Mouse (Mus musculus) heart, embryonic 11.5 days (tissue): ENCODE measurements at regions not wholly inside any gene's neighbourhood (a gene's known extent, or its start where the extent isn't known, plus 50 kb on each side); places are given as distances from the start of the nearest gene placed in this dataset.

Experiments used
- ATAC-seq: fragments of 200-750 bp; cut with Nextera tagmentation; replicated peaks from 2 replicates; pipeline ENCODE4 v1.8.0; 2017; ENCODE audit warnings: moderate library complexity; ENCODE audit not compliant: insufficient number of reproducible peaks, low FRiP score, low TSS enrichment
- H3K27ac ChIP-seq: fragments of 300-500 bp; sonication (generic); 2 replicates; pipeline ENCODE4 v1.5.1; 2014; ENCODE audit warnings: mild to moderate bottlenecking, low read depth, low read length
- H3K27me3 ChIP-seq: fragments of 300-500 bp; sonication (generic); 2 replicates; pipeline ENCODE4 v1.6.1; 2014; ENCODE audit warnings: mild to moderate bottlenecking, low read length, mixed read lengths; ENCODE audit not compliant: control insufficient read depth, insufficient read depth
- H3K36me3 ChIP-seq: fragments of 300-500 bp; sonication (generic); 2 replicates; pipeline ENCODE4 v1.6.1; 2014; ENCODE audit warnings: mild to moderate bottlenecking, low read length, moderate library complexity, mixed read lengths; ENCODE audit not compliant: control insufficient read depth, insufficient read depth
- H3K4me1 ChIP-seq: fragments of 300-500 bp; sonication (generic); 2 replicates; pipeline ENCODE4 v1.6.1; 2014; ENCODE audit warnings: low read length; ENCODE audit not compliant: control insufficient read depth, insufficient read depth
- H3K4me2 ChIP-seq: fragments of 300-500 bp; sonication (generic); 2 replicates; pipeline ENCODE4 v1.6.1; 2014; ENCODE audit warnings: mild to moderate bottlenecking, moderate library complexity
- H3K4me3 ChIP-seq: fragments of 300-500 bp; sonication (generic); 2 replicates; pipeline ENCODE4 v1.5.1; 2014; ENCODE audit warnings: low read depth, low read length
- H3K9ac ChIP-seq: fragments of 300-500 bp; sonication (generic); 2 replicates; pipeline ENCODE4 v1.6.1; 2014; ENCODE audit warnings: mild to moderate bottlenecking, low read depth, low read length, moderate library complexity
- H3K9me3 ChIP-seq: fragments of 300-500 bp; sonication (generic); replicated peaks from 2 replicates; pipeline ENCODE4 v1.6.1; 2016; ENCODE audit warnings: low read length; ENCODE audit not compliant: control insufficient read depth
- WGBS: fragments of 180-500 bp; shearing (Covaris S2); extraction: QIAGEN DNeasy Blood & Tissue Kit; methylation state at CpG from one replicate; pipeline ENCODE4 v1.1.7; 2014; ENCODE audit not compliant: insufficient replicate concordance; 5-methylcytosine and 5-hydroxymethylcytosine counted together

DNA sequence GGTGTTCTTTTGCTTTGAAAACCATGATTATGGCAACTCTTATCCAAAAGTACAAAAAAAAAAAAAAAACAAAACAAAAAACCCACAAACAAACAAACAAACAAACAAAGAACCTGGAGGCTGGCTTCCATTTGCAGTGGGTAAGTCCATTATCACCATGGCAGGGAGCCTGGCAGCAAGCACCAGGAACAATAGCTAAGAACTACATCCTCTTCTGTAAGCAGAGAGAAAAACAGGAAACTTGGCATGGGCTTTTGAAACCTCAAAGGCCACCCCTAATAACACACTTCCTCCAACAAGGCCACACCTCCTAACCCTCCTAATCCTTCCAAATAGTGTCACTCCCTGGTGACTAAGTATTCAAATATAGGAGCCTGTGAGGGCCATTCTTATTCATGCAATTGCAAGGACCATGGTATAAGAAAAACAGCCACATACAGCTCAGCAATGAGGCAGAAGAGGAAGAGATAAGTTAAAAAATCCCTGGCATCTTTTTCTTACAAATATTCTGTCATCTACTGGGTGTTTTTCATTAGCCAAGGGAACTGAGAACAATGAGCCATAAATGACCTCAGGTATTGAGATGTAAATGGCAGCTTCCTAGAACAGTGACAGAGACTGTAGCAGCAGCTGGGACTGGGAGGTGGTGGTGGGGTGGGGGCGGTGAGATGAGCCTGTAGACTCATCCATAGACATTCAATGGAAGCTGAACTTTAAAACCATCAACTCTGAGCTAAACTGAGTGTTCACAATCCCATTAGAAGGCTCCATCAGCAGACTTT, 477.3 kb upstream of the Gcfc2 start:
- Histone ChIP-seq H3K27me3 (no peaks in the 10 kb centered on the region), H3K4me2 (no peak overlapping the region), H3K27ac (no peak overlapping the region), H3K4me1 (no peaks in the 10 kb centered on the region), H3K36me3 (no peaks in the 10 kb centered on the region), H3K9me3 (no peaks in the 10 kb centered on the region; the same call in 1 of the 2 replicates), H3K4me3 (no peak overlapping the region), H3K9ac (no peak overlapping the region)
- 78% methylated on average over 1 of the region's 1 CpGs for WGBS
- ATAC-seq: no peak

DNA sequence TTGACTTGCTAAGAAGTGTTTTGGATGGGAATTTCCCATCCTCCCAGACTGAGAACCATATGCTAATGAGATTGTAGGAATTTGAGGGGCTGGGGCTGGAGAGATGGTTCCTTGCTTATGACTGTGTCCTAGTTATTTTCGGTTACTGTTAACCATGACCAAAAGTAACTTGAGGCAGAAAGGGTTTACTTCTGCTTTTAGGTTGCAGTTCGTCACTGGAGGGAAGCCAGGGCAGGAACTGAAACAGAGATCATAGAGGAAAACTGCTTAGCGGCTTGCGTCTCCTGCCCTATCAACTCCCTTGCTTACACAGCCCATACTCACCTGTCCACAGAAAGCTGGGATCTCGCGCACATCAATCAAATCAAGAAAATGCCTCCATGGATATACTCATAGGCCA, 475.8 kb upstream of the Gcfc2 start:
- H3K4me1 ChIP-seq: no peaks in the 10 kb centered on the region
- WGBS: 93% methylated on average over 6 of the region's 6 CpGs
- H3K4me3 ChIP-seq: no peak overlapping the region
- H3K27ac ChIP-seq: no peak overlapping the region
- no peak overlapping the region for H3K9ac ChIP-seq
- no peaks in the 10 kb centered on the region for H3K27me3 ChIP-seq
- H3K4me2 ChIP-seq: no peak overlapping the region
- ATAC-seq: no peak
- no peaks in the 10 kb centered on the region for H3K36me3 ChIP-seq
- H3K9me3 ChIP-seq: no peaks in the 10 kb centered on the region; the same call in 1 of the 2 replicates

DNA sequence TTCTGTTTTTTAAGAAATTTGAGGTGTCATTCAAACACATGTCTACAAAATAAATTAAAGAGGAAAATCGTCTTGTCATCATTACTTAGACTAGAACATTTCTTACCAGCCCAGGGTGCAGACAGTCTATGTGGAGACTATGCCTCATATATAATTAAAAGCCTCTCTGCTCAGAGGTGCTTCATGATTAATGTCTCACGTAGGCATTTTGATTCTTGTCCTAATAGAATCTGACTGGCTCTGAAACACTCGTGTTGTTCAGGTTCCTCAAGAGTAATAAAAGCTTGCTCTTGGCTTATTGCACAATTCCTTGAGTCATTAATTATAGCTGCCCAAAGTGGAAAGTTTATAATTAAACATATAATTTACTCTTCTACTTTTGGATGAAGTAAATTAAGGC, 475.1 kb upstream of the Gcfc2 start:
- Histone ChIP-seq H3K27me3 (no peaks in the 10 kb centered on the region), H3K4me2 (no peak overlapping the region), H3K36me3 (no peaks in the 10 kb centered on the region), H3K9ac (no peak overlapping the region), H3K4me1 (no peaks in the 10 kb centered on the region), H3K27ac (no peak overlapping the region), H3K9me3 (no peaks in the 10 kb centered on the region; the same call in 1 of the 2 replicates), H3K4me3 (no peak overlapping the region)
- ATAC-seq: no peak
- 77% methylated on average over 3 of the region's 3 CpGs for WGBS

DNA sequence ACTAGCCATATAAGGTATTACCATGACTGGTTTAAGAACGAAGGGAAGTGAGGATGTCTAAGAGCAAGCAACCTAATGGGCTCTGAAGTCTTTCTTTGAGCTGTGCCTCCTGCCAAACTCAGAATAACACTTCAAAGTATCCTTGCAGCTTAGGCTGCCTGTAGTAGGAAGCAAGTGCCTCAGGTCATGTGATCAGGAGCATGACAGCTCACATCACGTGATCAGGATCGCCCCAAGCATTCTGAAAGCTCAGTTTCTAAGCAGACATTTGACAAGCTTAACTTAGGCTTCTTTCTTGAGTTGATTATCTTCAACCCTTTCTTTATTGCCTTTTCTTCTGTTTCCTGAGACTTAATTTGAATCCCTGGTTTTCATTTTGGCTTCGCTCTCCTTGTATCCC, 462.4 kb upstream of the Gcfc2 start:
- WGBS: 79% methylated on average over 4 of the region's 4 CpGs
- no peak for ATAC-seq
- Histone ChIP-seq H3K36me3 (no peaks in the 10 kb centered on the region), H3K27me3 (no peaks in the 10 kb centered on the region), H3K9ac (no peak overlapping the region), H3K9me3 (no peaks in the 10 kb centered on the region), H3K27ac (no peak overlapping the region), H3K4me2 (no peak overlapping the region), H3K4me1 (no peaks in the 10 kb centered on the region), H3K4me3 (no peak overlapping the region)

DNA sequence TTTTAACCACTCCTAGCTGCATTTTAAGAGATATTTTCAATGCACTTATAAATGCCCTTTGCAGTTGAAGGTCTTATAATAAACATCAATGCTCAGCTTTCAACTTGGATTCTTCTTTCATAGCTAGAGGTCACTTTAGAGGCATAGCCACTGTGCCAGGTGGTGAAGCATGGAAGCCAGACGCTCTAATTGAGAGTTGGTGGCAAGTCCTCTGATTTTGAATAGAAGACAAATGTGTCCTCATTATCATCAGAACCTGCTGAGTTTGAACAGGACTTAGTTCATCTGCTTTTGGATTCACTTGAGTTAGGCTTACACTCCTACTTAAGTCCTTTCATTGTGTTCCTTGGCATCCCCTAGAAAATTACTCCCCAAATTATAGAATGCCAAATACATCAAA, 459.0 kb upstream of the Gcfc2 start:
- H3K36me3 ChIP-seq: no peaks in the 10 kb centered on the region
- H3K27ac ChIP-seq: no peak overlapping the region
- H3K4me3 ChIP-seq: no peak overlapping the region
- no peak overlapping the region for H3K4me2 ChIP-seq
- no peaks in the 10 kb centered on the region for H3K27me3 ChIP-seq
- H3K9me3 ChIP-seq: no peaks in the 10 kb centered on the region
- H3K9ac ChIP-seq: no peak overlapping the region
- no peaks in the 10 kb centered on the region for H3K4me1 ChIP-seq
- 81% methylated on average over 1 of the region's 1 CpGs for WGBS
- no peak for ATAC-seq

DNA sequence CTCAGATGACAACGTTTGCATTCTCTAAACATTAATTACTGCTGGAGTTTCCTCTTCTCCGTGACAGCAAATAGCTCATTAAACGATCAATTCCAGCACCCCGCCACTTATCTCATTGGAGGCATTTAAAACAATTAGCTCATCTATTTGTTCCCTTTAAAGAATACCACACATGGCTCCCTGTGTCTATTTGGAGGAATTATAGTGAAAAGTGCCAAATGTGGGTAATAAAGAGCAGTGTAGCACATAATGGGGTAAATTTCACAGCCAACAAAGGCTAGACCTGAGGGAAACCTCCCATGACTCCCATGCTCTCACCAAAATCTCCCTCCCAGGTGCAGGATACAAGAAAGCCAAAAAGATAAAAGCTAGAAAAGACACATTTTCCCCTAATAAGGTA, 456.9 kb upstream of the Gcfc2 start:
- no peak overlapping the region for H3K4me2 ChIP-seq
- ATAC-seq: no peak
- H3K4me1 ChIP-seq: no peaks in the 10 kb centered on the region
- no peaks in the 10 kb centered on the region for H3K36me3 ChIP-seq
- no peak overlapping the region for H3K27ac ChIP-seq
- H3K4me3 ChIP-seq: no peak overlapping the region
- H3K9me3 ChIP-seq: no peaks in the 10 kb centered on the region
- WGBS: 70% methylated on average over 4 of the region's 4 CpGs
- H3K27me3 ChIP-seq: no peaks in the 10 kb centered on the region
- no peak overlapping the region for H3K9ac ChIP-seq

DNA sequence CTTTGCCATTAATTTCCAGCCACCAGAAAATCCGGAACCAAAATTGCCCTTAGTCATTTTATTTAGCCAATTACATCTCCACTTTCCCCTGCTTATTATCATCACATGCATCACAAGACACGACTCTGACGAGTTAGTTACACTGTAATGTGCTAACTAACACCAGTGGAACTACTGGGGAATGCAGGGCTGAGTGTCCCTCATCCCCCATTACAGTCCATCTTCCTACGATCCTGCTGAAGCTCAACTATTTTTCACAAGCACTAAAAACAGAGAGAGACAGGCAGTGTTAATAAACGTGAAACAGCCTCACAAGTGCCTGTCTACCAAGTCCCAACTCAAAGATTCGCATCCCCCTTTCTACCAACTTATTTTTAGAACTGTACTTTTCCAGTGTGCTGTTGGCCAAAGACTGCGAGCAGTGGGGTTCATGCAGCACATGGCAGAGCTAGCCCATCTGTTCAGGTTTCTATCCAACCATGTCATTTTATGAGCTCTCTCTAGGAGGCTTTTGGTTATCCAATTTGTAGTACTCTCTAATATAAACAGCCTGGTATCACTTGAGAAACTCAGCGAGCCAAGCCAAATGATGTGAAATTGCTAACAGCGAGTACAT, 452.0 kb upstream of the Gcfc2 start:
- no peak for ATAC-seq
- H3K9me3 ChIP-seq: no peaks in the 10 kb centered on the region
- 59% methylated on average over 9 of the region's 9 CpGs for WGBS
- no peaks in the 10 kb centered on the region for H3K36me3 ChIP-seq
- H3K4me3 ChIP-seq: no peak overlapping the region
- H3K27ac ChIP-seq: no peak overlapping the region
- no peak overlapping the region for H3K9ac ChIP-seq
- no peaks in the 10 kb centered on the region for H3K27me3 ChIP-seq
- no peaks in the 10 kb centered on the region for H3K4me1 ChIP-seq
- no peak overlapping the region for H3K4me2 ChIP-seq

DNA sequence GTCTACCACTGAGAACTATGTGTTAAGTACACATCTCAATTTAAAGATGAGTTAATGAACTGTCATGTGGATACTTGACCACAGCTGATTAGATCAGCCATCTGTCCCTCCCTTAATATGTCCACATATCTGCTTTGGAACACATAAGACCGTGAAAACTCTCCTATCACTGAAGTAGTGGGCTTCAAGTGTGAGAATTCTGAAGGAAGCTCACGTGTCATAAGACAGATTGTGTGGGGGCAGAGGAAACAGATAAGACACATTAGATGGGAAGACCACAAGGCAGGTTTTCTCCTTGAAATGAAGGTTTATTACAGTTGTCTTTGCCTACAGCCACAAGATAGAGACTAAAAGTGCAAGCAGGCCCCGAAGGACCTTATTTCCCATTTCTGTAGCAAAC, 451.0 kb upstream of the Gcfc2 start:
- no peaks in the 10 kb centered on the region for H3K27me3 ChIP-seq
- H3K4me2 ChIP-seq: no peak overlapping the region
- H3K4me3 ChIP-seq: no peak overlapping the region
- no peaks in the 10 kb centered on the region for H3K9me3 ChIP-seq
- 59% methylated on average over 3 of the region's 3 CpGs for WGBS
- no peak for ATAC-seq
- H3K36me3 ChIP-seq: no peaks in the 10 kb centered on the region
- H3K27ac ChIP-seq: no peak overlapping the region
- H3K4me1 ChIP-seq: no peaks in the 10 kb centered on the region
- no peak overlapping the region for H3K9ac ChIP-seq

DNA sequence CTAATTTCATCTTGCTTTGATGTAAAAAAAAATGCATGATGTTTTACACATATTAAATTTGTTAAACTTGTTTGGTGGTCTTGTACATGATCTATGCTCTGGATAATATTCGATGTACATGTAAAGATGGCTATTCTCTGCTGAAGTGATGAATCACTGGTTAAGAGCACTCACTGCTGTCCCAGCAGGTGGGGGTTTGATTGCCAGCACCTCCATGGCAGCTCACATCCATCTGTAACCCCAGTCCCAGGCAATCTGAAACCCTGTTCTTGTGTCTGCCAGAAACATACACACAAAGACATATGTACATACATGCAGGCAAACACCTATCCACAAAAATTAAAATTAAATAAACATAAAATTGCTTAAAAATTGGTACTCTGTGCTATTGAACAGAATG, 448.7 kb upstream of the Gcfc2 start:
- Histone ChIP-seq H3K9me3 (no peaks in the 10 kb centered on the region), H3K9ac (no peak overlapping the region), H3K27ac (no peak overlapping the region), H3K27me3 (no peaks in the 10 kb centered on the region), H3K36me3 (no peaks in the 10 kb centered on the region), H3K4me2 (no peak overlapping the region), H3K4me3 (no peak overlapping the region), H3K4me1 (no peaks in the 10 kb centered on the region)
- no peak for ATAC-seq
- WGBS: 78% methylated on average over 1 of the region's 1 CpGs
